ENCODE assay signal across 8 mouse cellular contexts in genomic region chr12:83770418-83771256, GRCm38 (mm10). TPM values are rescaled to one million over a fixed set of nuclear protein-coding genes. Genes with fewer than 3 reads are reported as not detected.
DNase-seq lines count a peak whose midpoint lies in the region; ATAC-seq lines count a peak whose summit lies in the region.

No protein-coding gene starts in this region.

- WGBS in forebrain, embryonic 15.5 days: 4% methylated on average over 25 of the region's 25 CpGs
- WGBS in liver, embryonic 12.5 days (ENCODE audit: insufficient replicate concordance): 9% methylated on average over 25 of the region's 25 CpGs

- no peaks in the 10 kb centered on the region for H3K27me3 ChIP-seq in forebrain, embryonic 15.5 days
- peaks cover 90% of the 10 kb centered on the region for H3K27me3 ChIP-seq in liver, embryonic 12.5 days (replicated peaks)

- H3K4me2 ChIP-seq in forebrain, embryonic 15.5 days (replicated peaks): peak overlapping the region; percentile 25; the same call in 1 of the 2 replicates
- H3K4me2 ChIP-seq in liver, embryonic 12.5 days: peak overlapping the region; percentile 40

- H3K4me1 ChIP-seq in forebrain, embryonic 15.5 days: peaks cover 11% of the 10 kb centered on the region
- peaks cover 17% of the 10 kb centered on the region for H3K4me1 ChIP-seq in liver, embryonic 12.5 days

- H3K9ac ChIP-seq in forebrain, embryonic 15.5 days (replicated peaks): no peak overlapping the region
- no peak overlapping the region for H3K9ac ChIP-seq in liver, embryonic 12.5 days

- no peak overlapping the region for H3K4me3 ChIP-seq in forebrain, embryonic 15.5 days
- peak overlapping the region; percentile 8; the same call in 1 of the 2 replicates for H3K4me3 ChIP-seq in liver, embryonic 12.5 days

- H3K9me3 ChIP-seq in forebrain, embryonic 15.5 days: no peaks in the 10 kb centered on the region
- H3K9me3 ChIP-seq in liver, embryonic 12.5 days (replicated peaks): no peaks in the 10 kb centered on the region

- no peaks in the 10 kb centered on the region for H3K36me3 ChIP-seq in forebrain, embryonic 15.5 days
- H3K36me3 ChIP-seq in liver, embryonic 12.5 days: no peaks in the 10 kb centered on the region

- peak; percentile 56 for ATAC-seq in forebrain, embryonic 15.5 days (replicated peaks)
- ATAC-seq in liver, embryonic 12.5 days: no peak; the same call in 1 of the 2 replicates
- ATAC-seq in inflammation-experienced regulatory T-cells, adult 6 months: no peak

- no peak overlapping the region for H3K27ac ChIP-seq in forebrain, embryonic 15.5 days (replicated peaks)
- no peak overlapping the region for H3K27ac ChIP-seq in liver, embryonic 12.5 days

- peak; percentile 59 to 74 for DNase-seq in right cerebral cortex, postnatal 10 days (ENCODE audit: low spot score in 2 of 2)
- DNase-seq in right cerebral cortex, postnatal 36 days (ENCODE audit: low spot score in 2 of 2): no peak
- DNase-seq in adrenal gland, postnatal 36 days: peak; percentile 65 to 67
- DNase-seq in hindlimb bud, embryonic 11.5 days (ENCODE audit: extremely low spot score, low read depth, low spot score): peak; percentile 75
- peak; percentile 82 for DNase-seq in neural tube, embryonic 10.5 days (ENCODE audit: extremely low spot score, low spot score)

RNA-seq across cellular contexts. Expression of gene Papln, which starts 7.2 kb away (rescaled TPM):
- 1 to 10 TPM; 2.5 to 2.7 TPM for total RNA-seq in adrenal gland, postnatal 36 days (2021)
- 0.15 and 0.20 TPM in 2 replicates for polyA plus RNA-seq in forebrain, embryonic 15.5 days (2015; fragmentation: Nextera tagmentation; extraction: Ambion mirVana)
- polyA plus RNA-seq in liver, embryonic 12.5 days (2016; fragmentation: Nextera tagmentation; extraction: Ambion mirVana): 0.61 and 0.70 TPM in 2 replicates
- polyA plus RNA-seq in inflammation-experienced regulatory T-cells, adult 6 months (2017; shearing (Covaris generic)): not detected

Comparison
In these comparisons a context has a peak if more than half of its experiments do, and no peak if none do; other contexts are left out.
1. DNase-seq: peak in right cerebral cortex, postnatal 10 days (2 of 2), adrenal gland, postnatal 36 days (2 of 2), hindlimb bud, embryonic 11.5 days (single experiment) and neural tube, embryonic 10.5 days (single experiment); none in right cerebral cortex, postnatal 36 days (0 of 2).